Mouse (Mus musculus) ES-E14 (cell line): ENCODE measurements around the gene Mst1r.

Experiments
- CHD2 ChIP-seq: IDR thresholded peaks from 2 replicates; pipeline ENCODE4 v1.6.1; 2014; ENCODE audit warnings: mild to moderate bottlenecking, low read depth, low read length, inconsistent platforms
- MAFK ChIP-seq: IDR thresholded peaks from 2 replicates; pipeline ENCODE4 v1.6.1; 2014; ENCODE audit warnings: mild to moderate bottlenecking, low read depth, low read length, inconsistent platforms; ENCODE audit not compliant: insufficient read depth
- ZC3H11A ChIP-seq: IDR thresholded peaks from 2 replicates; pipeline ENCODE4 v1.6.1; 2012; ENCODE audit warnings: low read depth, mild to moderate bottlenecking, inconsistent platforms, low read length, borderline replicate concordance

DNA sequence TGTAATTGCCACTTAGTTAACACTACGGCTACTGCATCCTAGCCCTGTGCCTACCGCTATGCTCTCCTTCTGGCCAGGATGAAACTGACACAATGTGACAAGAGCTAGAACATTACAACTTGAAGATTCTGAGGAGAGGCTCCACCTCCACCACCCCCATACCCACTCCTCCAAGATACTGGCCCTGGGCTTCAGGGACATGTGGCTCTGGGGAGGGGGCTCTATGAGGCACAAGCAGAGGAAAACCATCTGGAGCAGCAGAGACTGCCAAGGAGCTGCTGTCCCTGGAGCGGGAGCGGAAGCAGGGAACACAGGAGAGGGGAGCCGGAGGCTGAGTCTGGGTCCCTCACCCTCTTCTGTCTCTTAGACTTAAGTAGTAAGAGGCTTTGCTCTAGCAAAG, 21.1 kb downstream of the Mst1r start:
- TF ChIP-seq CHD2 (no peak), ZC3H11A (no peak), MAFK (no peak)
